Mouse (Mus musculus) midbrain, postnatal 0 days (tissue): Measurements from ENCODE around the gene Lhx4. TPM values are rescaled to one million over a fixed set of nuclear protein-coding genes. Genes with fewer than 3 reads are reported as not detected.

Experiments used
- ATAC-seq: fragments of 200-750 bp; cut with Nextera tagmentation; 2 replicates; pipeline ENCODE4 v1.8.0; 2017; ENCODE audit warnings: moderate number of reproducible peaks, mild to moderate bottlenecking, moderate TSS enrichment, moderate library complexity; ENCODE audit not compliant: low FRiP score
- DNase-seq: peaks from one replicate; pipeline ENCODE4 v3.0.0-alpha.2; 2015; ENCODE audit warnings: low spot score
- H3K27ac ChIP-seq: fragments of 300-500 bp; sonication (generic); 2 replicates; pipeline ENCODE4 v1.5.1; 2014; ENCODE audit warnings: low read depth, mild to moderate bottlenecking, low read length, mixed read lengths
- H3K27me3 ChIP-seq: fragments of 300-500 bp; sonication (generic); 2 replicates; pipeline ENCODE4 v1.6.1; 2014; ENCODE audit warnings: low read length, control low read depth, mixed read lengths; ENCODE audit not compliant: insufficient read depth
- H3K36me3 ChIP-seq: fragments of 300-500 bp; sonication (generic); 2 replicates; pipeline ENCODE4 v1.6.1; 2014; ENCODE audit warnings: low read length, control low read depth, mixed read lengths; ENCODE audit not compliant: insufficient read depth
- H3K4me1 ChIP-seq: fragments of 300-500 bp; sonication (generic); 2 replicates; pipeline ENCODE4 v1.6.1; 2014; ENCODE audit warnings: mild to moderate bottlenecking, control low read depth, antibody characterized with exemption, low read length, mixed read lengths; ENCODE audit not compliant: insufficient read depth
- H3K4me2 ChIP-seq: fragments of 300-500 bp; sonication (generic); 2 replicates; pipeline ENCODE4 v1.6.1; 2014; ENCODE audit warnings: low read depth, mild to moderate bottlenecking, low read length, mixed read lengths; ENCODE audit not compliant: poor library complexity, severe bottlenecking
- H3K4me3 ChIP-seq: fragments of 300-500 bp; sonication (generic); 2 replicates; pipeline ENCODE4 v1.5.1; 2014; ENCODE audit warnings: low read depth, mild to moderate bottlenecking, low read length, moderate library complexity
- H3K9ac ChIP-seq: fragments of 300-500 bp; sonication (generic); replicated peaks from 2 replicates; pipeline ENCODE4 v1.6.1; 2014; ENCODE audit warnings: mild to moderate bottlenecking, low read length, moderate library complexity, mixed read lengths; ENCODE audit not compliant: poor library complexity, severe bottlenecking
- H3K9me3 ChIP-seq: fragments of 300-500 bp; sonication (generic); 2 replicates; pipeline ENCODE4 v1.6.1; 2016; ENCODE audit warnings: low read length, control low read depth
- CTCF ChIP-seq: IDR thresholded peaks from 2 replicates; pipeline ENCODE4 v1.5.1; 2016; ENCODE audit warnings: antibody characterized with exemption, mild to moderate bottlenecking
- WGBS: fragments of 180-500 bp; shearing (Covaris S2); extraction: QIAGEN DNeasy Blood & Tissue Kit; methylation state at CpG from one replicate; pipeline ENCODE4 v1.1.7; 2014; 5-methylcytosine and 5-hydroxymethylcytosine counted together
- polyA plus RNA-seq: library from polyadenylated mRNA; unstranded; fragments of >200 nt; fragmentation: Nextera tagmentation; extraction: Ambion mirVana; gene quantifications from 2 replicates; pipeline ENCODE4 v1.2.1, GENCODE M21; 2015
- total RNA-seq: library from RNA; depleted of rRNA; stranded (reverse); fragments of >200 nt; gene quantifications from 2 replicates; pipeline ENCODE4 v1.2.3, GENCODE M21; 2014; rRNA removed

Lhx4 gene
- total and polyA plus RNA-seq, 2 experiments from 2014 or later: 0.99 to 2.7 TPM

GRCm38 (mm10) chr1:155656321-155656720, 95.2 kb downstream of the Lhx4 start:
- Histone ChIP-seq H3K9me3 (no peaks in the 10 kb centered on the region), H3K27me3 (no peaks in the 10 kb centered on the region), H3K4me1 (no peaks in the 10 kb centered on the region), H3K27ac (no peak overlapping the region), H3K4me2 (no peak overlapping the region), H3K4me3 (no peak overlapping the region), H3K9ac (no peak overlapping the region), H3K36me3 (no peaks in the 10 kb centered on the region)
- WGBS: 37% methylated on average over 5 of the region's 5 CpGs
- no peak for ATAC-seq
- DNase-seq: no peak
- no peak for TF ChIP-seq CTCF

GRCm38 (mm10) chr1:155654961-155655360, 96.5 kb downstream of the Lhx4 start:
- Histone ChIP-seq H3K4me3 (no peak overlapping the region), H3K36me3 (no peaks in the 10 kb centered on the region), H3K27ac (no peak overlapping the region), H3K9me3 (no peaks in the 10 kb centered on the region), H3K9ac (no peak overlapping the region), H3K4me1 (no peaks in the 10 kb centered on the region), H3K27me3 (no peaks in the 10 kb centered on the region), H3K4me2 (no peak overlapping the region)
- TF ChIP-seq CTCF: no peak
- 27% methylated on average over 3 of the region's 3 CpGs for WGBS
- peak; percentile 38 for DNase-seq
- ATAC-seq: no peak

- TF ChIP-seq CTCF: no peak
These were observed 101.2 kb downstream of the Lhx4 start for GRCm38 (mm10) chr1:155650121-155650846.

More at GRCm38 (mm10) chr1:155650121-155650846, 101.2 kb downstream of the Lhx4 start:
- H3K27ac ChIP-seq: no peak overlapping the region
- WGBS: 48% methylated on average over 9 of the region's 9 CpGs
- ATAC-seq: no peak
- no peak overlapping the region for H3K4me2 ChIP-seq
- H3K27me3 ChIP-seq: no peaks in the 10 kb centered on the region
- DNase-seq: peak; percentile 17
- H3K9me3 ChIP-seq: no peaks in the 10 kb centered on the region
- H3K4me3 ChIP-seq: no peak overlapping the region
- H3K36me3 ChIP-seq: no peaks in the 10 kb centered on the region
- H3K4me1 ChIP-seq: no peaks in the 10 kb centered on the region
- H3K9ac ChIP-seq: no peak overlapping the region

Other genes with a start within 250 kb of the Lhx4 start
- gene Acbd6, start 193.6 kb downstream of the Lhx4 start, total RNA-seq: 114 and 127 TPM in 2 replicates
- gene Acbd6, start 193.6 kb downstream of the Lhx4 start, polyA plus RNA-seq: 120 and 128 TPM in 2 replicates
- gene Qsox1, start 61.2 kb upstream of the Lhx4 start, total RNA-seq: 31.7 and 32.7 TPM in 2 replicates
- gene Qsox1, start 61.2 kb upstream of the Lhx4 start, polyA plus RNA-seq: 21.3 and 23.0 TPM in 2 replicates
- gene Cep350, start 221.6 kb upstream of the Lhx4 start, total RNA-seq: 33.2 and 37.0 TPM in 2 replicates
- gene Cep350, start 221.6 kb upstream of the Lhx4 start, polyA plus RNA-seq: 8.8 and 13.0 TPM in 2 replicates